Mouse (Mus musculus) neural tube, embryonic 11.5 days (tissue): Measurements from ENCODE around the gene Fam136a. TPM values are rescaled to one million over a fixed set of nuclear protein-coding genes. Genes with fewer than 3 reads are reported as not detected.
"Not testable (repeated sequence)": the region's sequence is repeated elsewhere in the genome, so short reads cannot be mapped to it uniquely, and the experiment has no call there.

Source experiments
- ATAC-seq: fragments of 200-750 bp; cut with Nextera tagmentation; 2 replicates; pipeline ENCODE4 v1.8.0; 2017; ENCODE audit warnings: moderate number of reproducible peaks, mild to moderate bottlenecking, moderate TSS enrichment, moderate library complexity; ENCODE audit not compliant: insufficient read depth, low FRiP score, low TSS enrichment
- DNase-seq: peaks from one replicate; pipeline ENCODE4 v3.0.0-alpha.2; 2015; ENCODE audit warnings: low spot score
- H3K27ac ChIP-seq: fragments of 300-500 bp; sonication (generic); 2 replicates; pipeline ENCODE4 v1.5.1; 2014; ENCODE audit warnings: low read depth, mild to moderate bottlenecking, low read length
- H3K27me3 ChIP-seq: fragments of 300-500 bp; sonication (generic); 2 replicates; pipeline ENCODE4 v1.6.1; 2014; ENCODE audit warnings: mild to moderate bottlenecking, low read length, mixed read lengths; ENCODE audit not compliant: control insufficient read depth, insufficient read depth
- H3K36me3 ChIP-seq: fragments of 300-500 bp; sonication (generic); 2 replicates; pipeline ENCODE4 v1.6.1; 2014; ENCODE audit warnings: mild to moderate bottlenecking, low read length, moderate library complexity, mixed read lengths; ENCODE audit not compliant: control insufficient read depth, insufficient read depth
- H3K4me1 ChIP-seq: fragments of 300-500 bp; sonication (generic); 2 replicates; pipeline ENCODE4 v1.6.1; 2014; ENCODE audit warnings: low read length, mixed read lengths; ENCODE audit not compliant: control insufficient read depth, insufficient read depth
- H3K4me2 ChIP-seq: fragments of 300-500 bp; sonication (generic); 2 replicates; pipeline ENCODE4 v1.6.1; 2014; ENCODE audit warnings: low read depth, mild to moderate bottlenecking, moderate library complexity
- H3K4me3 ChIP-seq: fragments of 300-500 bp; sonication (generic); 2 replicates; pipeline ENCODE4 v1.5.1; 2014; ENCODE audit warnings: low read depth, low read length
- H3K9ac ChIP-seq: fragments of 300-500 bp; sonication (generic); 2 replicates; pipeline ENCODE4 v1.6.1; 2014; ENCODE audit warnings: mild to moderate bottlenecking, low read length
- H3K9me3 ChIP-seq: fragments of 300-500 bp; sonication (generic); 2 replicates; pipeline ENCODE4 v1.6.1; 2016; ENCODE audit warnings: low read length; ENCODE audit not compliant: control insufficient read depth
- WGBS: fragments of 180-500 bp; shearing (Covaris S2); extraction: QIAGEN DNeasy Blood & Tissue Kit; methylation state at CpG from one replicate; pipeline ENCODE4 v1.1.7; 2014; 5-methylcytosine and 5-hydroxymethylcytosine counted together
- polyA plus RNA-seq: library from polyadenylated mRNA; unstranded; fragments of >200 nt; fragmentation: Nextera tagmentation; extraction: Ambion mirVana; gene quantifications from 2 replicates; pipeline ENCODE4 v1.2.1, GENCODE M21; 2014

Gene Fam136a
- polyA plus RNA-seq, 1 experiment from 2014 or later, result 142 TPM

- Histone ChIP-seq H3K4me3 (no peak overlapping the region), H3K9me3 (no peaks in the 10 kb centered on the region), H3K4me2 (no peak overlapping the region), H3K4me1 (no peaks in the 10 kb centered on the region), H3K27ac (no peak overlapping the region), H3K27me3 (no peaks in the 10 kb centered on the region), H3K36me3 (no peaks in the 10 kb centered on the region), H3K9ac (no peak overlapping the region)
- ATAC-seq, result no peak
- 88% methylated on average over 6 of the region's 6 CpGs for WGBS
- no peak for DNase-seq
Measured at GRCm38 (mm10) chr6:86329943-86330342, 35.5 kb upstream of the Fam136a start.

- no peaks in the 10 kb centered on the region for H3K9me3 ChIP-seq
- H3K4me1 ChIP-seq, result no peaks in the 10 kb centered on the region
- H3K4me3 ChIP-seq, result no peak overlapping the region
- WGBS, result 76% methylated on average over 11 of the region's 11 CpGs
- H3K4me2 ChIP-seq, result no peak overlapping the region
- no peak for DNase-seq
- H3K9ac ChIP-seq, result no peak overlapping the region
- H3K27ac ChIP-seq, result no peak overlapping the region
- H3K36me3 ChIP-seq, result no peaks in the 10 kb centered on the region
- ATAC-seq, result no peak
- no peaks in the 10 kb centered on the region for H3K27me3 ChIP-seq
Measured at GRCm38 (mm10) chr6:86335121-86335849, 30.2 kb upstream of the Fam136a start.

DNA sequence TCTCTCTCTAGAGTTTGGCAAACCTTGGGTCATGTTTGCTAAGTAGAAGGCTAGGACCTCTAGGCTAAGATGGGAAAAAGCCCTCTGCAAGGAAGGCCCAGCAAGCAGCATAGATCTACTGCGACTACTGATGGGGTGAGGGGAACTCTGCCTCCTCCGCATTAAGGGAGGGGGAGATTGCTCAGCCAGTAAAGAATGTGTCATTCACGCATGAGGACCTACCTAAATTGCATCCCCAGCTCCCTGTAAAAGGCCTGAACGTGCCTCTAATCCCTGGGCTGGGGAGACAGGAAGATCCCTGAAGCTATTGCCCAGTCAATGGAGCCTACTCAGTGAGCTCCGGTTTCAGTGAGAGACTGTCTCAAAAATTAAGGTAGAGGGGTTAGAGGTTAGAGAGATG, 29.6 kb upstream of the Fam136a start:
- no peak overlapping the region for H3K4me2 ChIP-seq
- H3K9ac ChIP-seq, result no peak overlapping the region
- WGBS, result 71% methylated on average over 5 of the region's 5 CpGs
- H3K4me3 ChIP-seq, result no peak overlapping the region
- H3K36me3 ChIP-seq, result no peaks in the 10 kb centered on the region
- H3K27ac ChIP-seq, result no peak overlapping the region
- ATAC-seq (no peak), DNase-seq (no peak)
- no peaks in the 10 kb centered on the region for H3K9me3 ChIP-seq
- no peaks in the 10 kb centered on the region for H3K4me1 ChIP-seq
- no peaks in the 10 kb centered on the region for H3K27me3 ChIP-seq

- DNase-seq, H3K36me3 ChIP-seq, H3K9ac ChIP-seq, H3K4me1 ChIP-seq, H3K27me3 ChIP-seq, H3K4me2 ChIP-seq, H3K9me3 ChIP-seq, ATAC-seq, H3K4me3 ChIP-seq, H3K27ac ChIP-seq: not testable (repeated sequence)
- WGBS, result 90% methylated on average over 4 of the region's 4 CpGs
Measured at GRCm38 (mm10) chr6:86336340-86336739, 29.1 kb upstream of the Fam136a start.

GRCm38 (mm10) chr6:86343656-86344055, 21.8 kb upstream of the Fam136a start:
- ATAC-seq (no peak), DNase-seq (peak; percentile 46)
- no peak overlapping the region for H3K4me3 ChIP-seq
- no peaks in the 10 kb centered on the region for H3K4me1 ChIP-seq
- H3K36me3 ChIP-seq, result no peaks in the 10 kb centered on the region
- no peaks in the 10 kb centered on the region for H3K27me3 ChIP-seq
- no peak overlapping the region for H3K27ac ChIP-seq
- 18% methylated on average over 7 of the region's 7 CpGs for WGBS
- peak overlapping the region; percentile 24; the same call in 1 of the 2 replicates for H3K4me2 ChIP-seq
- H3K9me3 ChIP-seq, result no peaks in the 10 kb centered on the region
- no peak overlapping the region for H3K9ac ChIP-seq

DNA sequence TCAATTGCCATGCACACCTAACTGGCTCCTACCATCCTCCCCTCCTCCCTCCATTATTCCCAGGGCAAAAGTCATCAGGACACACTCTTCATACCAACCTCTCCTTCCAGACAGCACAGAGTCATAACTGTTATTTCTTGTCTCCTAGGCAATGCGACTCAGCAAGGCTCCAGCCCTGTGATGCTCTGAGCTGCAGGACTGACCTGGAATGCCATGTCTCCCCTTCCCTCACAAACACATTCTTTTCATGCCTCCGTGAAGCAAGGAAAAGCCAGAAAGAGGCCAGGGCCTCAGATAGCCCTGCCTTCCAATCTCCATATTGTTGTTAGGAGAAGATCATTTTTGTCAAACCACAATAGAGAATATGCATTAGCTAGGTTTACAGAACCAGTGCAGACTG, 19.4 kb upstream of the Fam136a start:
- H3K36me3 ChIP-seq, result no peaks in the 10 kb centered on the region
- no peaks in the 10 kb centered on the region for H3K4me1 ChIP-seq
- no peak overlapping the region for H3K4me2 ChIP-seq
- no peaks in the 10 kb centered on the region for H3K9me3 ChIP-seq
- H3K27me3 ChIP-seq, result no peaks in the 10 kb centered on the region
- 75% methylated on average over 2 of the region's 2 CpGs for WGBS
- H3K4me3 ChIP-seq, result no peak overlapping the region
- DNase-seq, result no peak
- no peak overlapping the region for H3K9ac ChIP-seq
- no peak overlapping the region for H3K27ac ChIP-seq
- no peak for ATAC-seq

DNA sequence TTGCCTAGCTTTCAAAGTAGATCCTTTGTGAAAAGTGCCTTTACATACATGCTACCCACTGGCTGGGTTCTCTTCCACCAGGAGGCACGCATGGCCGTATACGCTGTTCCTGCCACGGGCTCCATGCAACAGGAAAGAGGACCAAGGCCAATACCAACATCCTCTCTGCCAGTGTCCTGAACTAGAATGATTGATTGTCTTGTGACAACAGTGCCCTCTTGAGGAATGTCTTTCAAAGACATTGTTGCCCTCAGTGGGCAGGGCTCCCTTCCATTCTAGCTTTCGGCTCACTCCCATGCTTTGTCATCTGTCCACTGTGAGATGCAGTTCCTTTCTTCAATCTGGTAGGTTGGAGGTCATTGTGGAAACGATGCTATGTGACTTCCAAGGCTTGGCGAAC, 16.2 kb upstream of the Fam136a start:
- Histone ChIP-seq H3K4me2 (no peak overlapping the region), H3K9ac (no peak overlapping the region), H3K27ac (no peak overlapping the region), H3K9me3 (no peaks in the 10 kb centered on the region), H3K4me1 (no peaks in the 10 kb centered on the region), H3K27me3 (no peaks in the 10 kb centered on the region), H3K36me3 (no peaks in the 10 kb centered on the region), H3K4me3 (no peak overlapping the region)
- DNase-seq (no peak), ATAC-seq (no peak)
- WGBS, result 69% methylated on average over 7 of the region's 7 CpGs

DNA sequence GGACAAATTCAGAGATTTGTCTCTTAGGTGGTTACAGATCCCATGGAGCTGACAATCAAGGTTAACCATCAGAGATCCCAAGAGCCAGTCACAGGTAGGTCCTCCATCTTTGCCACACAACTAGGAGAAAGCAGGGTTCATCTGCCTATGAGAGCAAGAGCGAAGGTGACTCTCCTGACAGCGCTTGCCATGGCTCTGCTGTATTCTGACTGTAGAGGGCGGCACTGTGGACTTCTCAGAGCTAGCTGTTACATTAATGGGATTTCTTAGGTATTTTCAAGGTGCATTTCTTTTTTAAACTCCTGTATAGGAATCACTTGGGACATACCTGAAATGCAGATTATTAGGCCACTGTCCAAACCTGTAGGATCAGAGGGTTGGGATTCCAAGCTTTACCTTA, 10.5 kb upstream of the Fam136a start:
- WGBS, result 57% methylated on average over 3 of the region's 3 CpGs
- no peak overlapping the region for H3K4me2 ChIP-seq
- no peak overlapping the region for H3K27ac ChIP-seq
- no peaks in the 10 kb centered on the region for H3K36me3 ChIP-seq
- H3K4me1 ChIP-seq, result no peaks in the 10 kb centered on the region
- no peaks in the 10 kb centered on the region for H3K27me3 ChIP-seq
- no peak overlapping the region for H3K4me3 ChIP-seq
- H3K9ac ChIP-seq, result no peak overlapping the region
- H3K9me3 ChIP-seq, result no peaks in the 10 kb centered on the region
- DNase-seq (no peak), ATAC-seq (no peak)

GRCm38 (mm10) chr6:86356956-86357355, 8.5 kb upstream of the Fam136a start:
- ATAC-seq (no peak), DNase-seq (no peak)
- 85% methylated on average over 9 of the region's 9 CpGs for WGBS
- Histone ChIP-seq H3K4me3 (no peak overlapping the region), H3K9me3 (no peaks in the 10 kb centered on the region), H3K9ac (no peak overlapping the region), H3K27ac (no peak overlapping the region), H3K36me3 (no peaks in the 10 kb centered on the region), H3K4me2 (no peak overlapping the region), H3K4me1 (no peaks in the 10 kb centered on the region), H3K27me3 (no peaks in the 10 kb centered on the region)
